Mouse (Mus musculus) embryonic fibroblast, embryonic 13.5 days (primary cell): ENCODE measurements at regions not wholly inside any gene's neighbourhood (a gene's known extent, or its start where the extent isn't known, plus 50 kb on each side); places are given as distances from the start of the nearest gene placed in this dataset.

Source experiments
- CTCF ChIP-seq: IDR thresholded peaks from 2 replicates; pipeline ENCODE4 v1.5.1; 2011; ENCODE audit warnings: mild to moderate bottlenecking, control low read depth, low read length, moderate library complexity, borderline replicate concordance; ENCODE audit not compliant: insufficient read depth
- POLR2A ChIP-seq: IDR thresholded peaks from 2 replicates; pipeline ENCODE4 v1.6.1; 2011; ENCODE audit warnings: low read depth, mild to moderate bottlenecking, control low read depth, low read length, moderate library complexity

GRCm38 (mm10) chr11:65402460-65403154 lies 132.8 kb upstream of the Myocd start:
- TF ChIP-seq CTCF (no peak), POLR2A (no peak)
